26 mouse cellular contexts compared by ENCODE assay signal in the genomic region with DNA sequence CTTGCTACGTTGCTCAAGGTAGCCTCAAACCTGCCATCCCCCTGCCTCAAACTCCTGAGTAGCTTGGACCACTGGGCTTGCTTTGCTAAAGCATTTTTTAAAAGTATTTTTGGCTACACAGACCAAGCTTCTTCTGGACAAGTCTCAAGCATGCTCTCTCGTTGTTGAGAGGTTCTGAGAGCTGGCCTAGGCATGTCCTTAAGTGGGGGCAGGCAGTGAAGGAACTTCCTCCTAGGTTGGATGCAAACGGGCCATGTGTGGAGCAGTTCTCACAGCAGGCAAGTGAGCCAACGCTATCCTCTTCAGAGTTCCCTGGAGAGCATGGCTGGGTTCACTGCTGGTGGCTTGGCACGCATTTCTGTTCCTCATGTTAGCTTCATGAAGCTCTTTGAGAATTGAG. TPM values are rescaled to one million over a fixed set of nuclear protein-coding genes. Genes with fewer than 3 reads are reported as not detected.
DNase-seq lines count a peak whose midpoint lies in the region; TF ChIP-seq lines count a peak whose summit lies in the region.
"Had no signal": no experiment of that assay in that cellular context is flagged by ENCODE, and none has a peak within 500 bp of the region (broad histone marks: within the 10 kb centered on the region; RNA-seq: fewer than 3 reads in every experiment).

No protein-coding gene starts in this region.

- DNase-seq in heart, embryonic 10.5 days (ENCODE audit: low spot score): peak; percentile 60
- DNase-seq in heart, adult 8-10 months (ENCODE audit: low spot score): no peak
- peak; percentile 34 for DNase-seq in lung, adult 2 months
- peak; percentile 65 for DNase-seq in lung, postnatal 25 days (ENCODE audit: low spot score)
- no peak for DNase-seq in thymus, postnatal 10 days (ENCODE audit: low spot score in 2 of 2)
- no peak for DNase-seq in cerebellum, postnatal 10 days
- no peak for DNase-seq in c-Kit-positive CD71-positive TER-119-positive erythroid progenitor cells, embryonic 14.5 days (ENCODE audit: low spot score)
- DNase-seq: adrenal gland, adult 2 months; cerebellum, adult 11-12 months; cerebellum, postnatal 14 days; gastrocnemius, postnatal 14 days; heart, postnatal 10 days; kidney, adult 2 months; kidney, postnatal 36 days; liver, embryonic 13.5 days; lung, embryonic 14.5 days had no signal

- H3K9me3 ChIP-seq in heart, embryonic 10.5 days: no peaks in the 10 kb centered on the region
- no peaks in the 10 kb centered on the region; the same call in 1 of the 2 replicates for H3K9me3 ChIP-seq in ES-Bruce4 (replicated peaks; ENCODE audit: control insufficient read depth, insufficient read depth, low read length, poor library complexity, severe bottlenecking)
- H3K9me3 ChIP-seq: hindbrain, embryonic 15.5 days; liver, embryonic 13.5 days; midbrain, embryonic 12.5 days; neural tube, embryonic 13.5 days had no signal

- H3K27ac ChIP-seq in heart, embryonic 10.5 days: no peak overlapping the region
- H3K27ac ChIP-seq in ES-Bruce4 (ENCODE audit: insufficient read depth, low read length): peak overlapping the region; percentile 20; the same call in 1 of the 2 replicates
- H3K27ac ChIP-seq: heart, embryonic 13.5 days; hindbrain, embryonic 15.5 days; layer of hippocampus, adult 2 months; limb, embryonic 13.5 days; liver, embryonic 13.5 days; midbrain, embryonic 12.5 days; neural tube, embryonic 13.5 days had no signal

- no peak for TF ChIP-seq EP300 in ES-Bruce4 (IDR thresholded peaks at IDR 0.05; ENCODE audit: insufficient read depth, low read depth, low read length)

- H3K4me1 ChIP-seq in heart, embryonic 10.5 days: 0 out of 2 replicates have a peak, but pooled peaks cover 6% of the 10 kb centered on the region
- H3K4me1 ChIP-seq in ES-Bruce4 (ENCODE audit: control insufficient read depth, insufficient read depth, low read length): no peaks in the 10 kb centered on the region
- H3K4me1 ChIP-seq in lung, adult 2 months (ENCODE audit: control insufficient read depth, insufficient read depth, low read length): no peaks in the 10 kb centered on the region
- H3K4me1 ChIP-seq: hindbrain, embryonic 15.5 days; limb, embryonic 13.5 days; liver, embryonic 13.5 days; midbrain, embryonic 12.5 days; neural tube, embryonic 13.5 days had no signal

- WGBS in heart, embryonic 10.5 days: 61% methylated on average over 5 of the region's 5 CpGs
- 51% methylated on average over 5 of the region's 5 CpGs for WGBS in lung, adult 2 months

- H3K4me3 ChIP-seq in heart, embryonic 10.5 days: no peak overlapping the region
- H3K4me3 ChIP-seq in ES-Bruce4 (ENCODE audit: low read depth, low read length): no peak overlapping the region
- no peak overlapping the region for H3K4me3 ChIP-seq in lung, adult 2 months (replicated peaks; ENCODE audit: extremely low read depth, low read depth, low read length)
- H3K4me3 ChIP-seq: erythroblast, embryonic 14.5 days; heart, embryonic 13.5 days; hindbrain, embryonic 15.5 days; layer of hippocampus, adult 2 months; limb, embryonic 13.5 days; liver, embryonic 13.5 days; midbrain, embryonic 12.5 days; neural tube, embryonic 13.5 days had no signal

- TF ChIP-seq CTCF in ES-Bruce4 (IDR thresholded peaks at IDR 0.05; ENCODE audit: low read depth, low read length): no peak
- TF ChIP-seq CTCF in lung, adult 2 months (IDR thresholded peaks at IDR 0.05; ENCODE audit: insufficient read depth, low read length): no peak

- TF ChIP-seq POLR2A in ES-Bruce4 (IDR thresholded peaks at IDR 0.05; ENCODE audit: insufficient read depth, low read length): no peak
- TF ChIP-seq POLR2A in lung, adult 2 months (IDR thresholded peaks at IDR 0.05; ENCODE audit: borderline replicate concordance, extremely low read depth, low read depth, low read length): no peak

- H3K9ac ChIP-seq in ES-Bruce4 (ENCODE audit: low read depth, poor library complexity, severe bottlenecking): no peak overlapping the region
- H3K9ac ChIP-seq: heart, embryonic 13.5 days; hindbrain, embryonic 15.5 days; limb, embryonic 13.5 days; liver, embryonic 13.5 days; lung, embryonic 14.5 days; midbrain, embryonic 12.5 days; neural tube, embryonic 13.5 days had no signal

- no peaks in the 10 kb centered on the region for H3K27me3 ChIP-seq in heart, embryonic 10.5 days (ENCODE audit: insufficient read depth, poor library complexity, severe bottlenecking)
- H3K27me3 ChIP-seq in ES-Bruce4 (ENCODE audit: control insufficient read depth, insufficient read depth, low read length, poor library complexity, severe bottlenecking): no peaks in the 10 kb centered on the region
- H3K27me3 ChIP-seq: heart, embryonic 13.5 days; hindbrain, embryonic 15.5 days; limb, embryonic 13.5 days; liver, embryonic 13.5 days; midbrain, embryonic 12.5 days; neural tube, embryonic 13.5 days had no signal

- no peaks in the 10 kb centered on the region for H3K36me3 ChIP-seq in heart, embryonic 10.5 days
- H3K36me3 ChIP-seq in ES-Bruce4 (ENCODE audit: control insufficient read depth, insufficient read depth, low read length, poor library complexity, severe bottlenecking): no peaks in the 10 kb centered on the region
- H3K36me3 ChIP-seq: heart, embryonic 13.5 days; hindbrain, embryonic 15.5 days; limb, embryonic 13.5 days; liver, embryonic 13.5 days; midbrain, embryonic 12.5 days; neural tube, embryonic 13.5 days had no signal

RNA-seq across cellular contexts. Expression of a gene that starts 34.5 kb away (rescaled TPM):
- 62.6 and 85.3 TPM in 2 replicates for polyA plus RNA-seq in heart, embryonic 10.5 days (2016; fragmentation: Nextera tagmentation; extraction: Ambion mirVana)
- total RNA-seq in heart, adult 8-10 months (2022): 100 to 1,000 TPM in 2 of 4 experiments, 10 to 100 TPM in 2; 83.2 to 109 (median 98.8) TPM
- polyA plus RNA-seq in ES-Bruce4 (2011; ENCODE audit: insufficient read depth, insufficient read length, low read depth, missing spikeins): 195 and 233 TPM in 2 replicates
- polyA plus RNA-seq in lung, adult 2 months (2012; rRNA removed): 101 and 116 TPM in 2 replicates

RNA-seq across cellular contexts. Expression of a gene that starts 57.9 kb away (rescaled TPM):
- polyA plus RNA-seq in heart, embryonic 10.5 days (2016; fragmentation: Nextera tagmentation; extraction: Ambion mirVana): 0.17 and 0.20 TPM in 2 replicates
- not detected for total RNA-seq in heart, adult 8-10 months (2022)
- 2.7 and 2.9 TPM in 2 replicates for polyA plus RNA-seq in ES-Bruce4 (2011; ENCODE audit: insufficient read depth, insufficient read length, low read depth, missing spikeins)
- 0.13 and 0.28 TPM in 2 replicates for polyA plus RNA-seq in lung, adult 2 months (2012; rRNA removed)
- total RNA-seq: gastrocnemius, postnatal 14 days; heart, postnatal 10 days; hematopoietic stem cell, adult 5-6 weeks had no signal
- polyA plus RNA-seq: erythroblast, embryonic 14.5 days; small intestine, adult 2 months had no signal

Comparison
In these comparisons a context has a peak if more than half of its experiments do, and no peak if none do; other contexts are left out.
1. DNase-seq: peak in heart, embryonic 10.5 days (single experiment), lung, adult 2 months (single experiment) and lung, postnatal 25 days (single experiment); none in heart, adult 8-10 months (single experiment), thymus, postnatal 10 days (0 of 2), cerebellum, postnatal 10 days (0 of 2) and c-Kit-positive CD71-positive TER-119-positive erythroid progenitor cells, embryonic 14.5 days (single experiment).